Mouse (Mus musculus): ENCODE data around the gene Napepld. TPM values are rescaled to one million over a fixed set of nuclear protein-coding genes. Genes with fewer than 3 reads are reported as not detected.

Napepld gene
- polyA plus RNA-seq, 1 experiment from 2014 or later: 0.90 TPM

Other genes with a start within 250 kb of the Napepld start
- 10.6 TPM in 2 replicates for gene Lrrc17, start 157.8 kb downstream of the Napepld start, polyA plus RNA-seq (2015; fragmentation: Nextera tagmentation; extraction: Ambion mirVana)
- gene Fbxl13, start 55.8 kb downstream of the Napepld start, polyA plus RNA-seq (2015; fragmentation: Nextera tagmentation; extraction: Ambion mirVana): 0.13 and 0.23 TPM in 2 replicates
- gene Armc10, start 55.6 kb downstream of the Napepld start, polyA plus RNA-seq (2015; fragmentation: Nextera tagmentation; extraction: Ambion mirVana): 34.4 and 36.3 TPM in 2 replicates
- 68.0 and 71.5 TPM in 2 replicates for gene Pmpcb, start 35.7 kb upstream of the Napepld start, polyA plus RNA-seq (2015; fragmentation: Nextera tagmentation; extraction: Ambion mirVana)
- gene Dnajc2, start 83.9 kb upstream of the Napepld start, polyA plus RNA-seq (2015; fragmentation: Nextera tagmentation; extraction: Ambion mirVana): 125 and 126 TPM in 2 replicates
- gene Psmc2, start 83.9 kb upstream of the Napepld start, polyA plus RNA-seq (2015; fragmentation: Nextera tagmentation; extraction: Ambion mirVana): 195 and 204 TPM in 2 replicates
- gene Slc26a5, start 164.2 kb upstream of the Napepld start, polyA plus RNA-seq (2015; fragmentation: Nextera tagmentation; extraction: Ambion mirVana): 0.05 TPM in 1 of 2 replicates, not detected in the other

Data from thymus, postnatal 0 days (tissue).